16 mouse cellular contexts compared by ENCODE assay signal in the genomic region with DNA sequence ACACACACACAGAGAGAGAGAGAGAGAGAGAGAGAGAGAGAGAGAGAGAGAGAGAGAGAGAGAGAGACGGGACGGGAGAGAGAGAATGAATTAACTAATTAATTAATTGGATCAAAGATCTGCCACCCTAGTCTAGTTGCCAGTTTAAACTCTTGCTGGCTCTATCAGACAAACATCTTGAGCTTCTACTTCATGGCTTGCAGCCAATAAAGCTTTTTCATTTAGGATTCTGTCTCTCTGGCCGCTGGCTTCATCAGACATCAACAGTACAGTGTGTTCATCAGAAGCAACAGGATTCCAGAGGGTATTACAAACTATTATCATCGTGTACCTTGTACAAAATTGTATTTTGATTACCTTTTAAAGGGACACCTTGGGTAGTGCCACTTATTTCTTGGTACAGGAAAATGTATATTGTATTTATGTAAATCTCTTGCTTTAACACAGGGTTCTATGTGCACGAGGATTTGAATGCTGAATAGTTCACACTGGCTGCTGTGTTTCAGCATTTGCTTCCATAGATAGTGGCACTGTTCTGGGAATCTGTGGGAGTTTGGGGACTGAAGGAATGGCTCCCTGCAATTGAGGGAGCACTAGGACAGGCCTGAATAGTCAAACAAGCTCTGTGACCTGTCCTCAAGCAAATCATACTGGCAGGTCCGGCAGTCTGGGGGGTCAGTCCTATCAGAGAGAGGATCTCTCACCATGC.
"Had no signal": no experiment of that assay in that cellular context is flagged by ENCODE, and none has a peak within 500 bp of the region (broad histone marks: within the 10 kb centered on the region; RNA-seq: fewer than 3 reads in every experiment).

No protein-coding gene starts in this region.

- H3K27ac ChIP-seq: kidney, embryonic 15.5 days; limb, embryonic 10.5 days; liver, embryonic 15.5 days; macrophage; neural tube, embryonic 12.5 days; stomach, embryonic 15.5 days had no signal

- H3K9me3 ChIP-seq: kidney, embryonic 15.5 days; limb, embryonic 10.5 days; liver, embryonic 15.5 days; neural tube, embryonic 12.5 days; stomach, embryonic 15.5 days had no signal

- H3K36me3 ChIP-seq: kidney, embryonic 15.5 days; limb, embryonic 10.5 days; liver, embryonic 15.5 days; neural tube, embryonic 12.5 days; stomach, embryonic 15.5 days had no signal

- H3K27me3 ChIP-seq: kidney, embryonic 15.5 days; liver, embryonic 15.5 days; megakaryocyte, embryonic 14.5 days; neural tube, embryonic 12.5 days; stomach, embryonic 15.5 days had no signal

- DNase-seq: kidney, adult 2 months; kidney, postnatal 14 days; lung, adult 2 months; lung, postnatal 10 days; right cerebral cortex, postnatal 14 days; thymus, adult 2 months; thymus, postnatal 36 days had no signal

- H3K4me3 ChIP-seq: kidney, embryonic 15.5 days; limb, embryonic 10.5 days; liver, embryonic 15.5 days; megakaryocyte, embryonic 14.5 days; neural tube, embryonic 12.5 days; stomach, embryonic 15.5 days had no signal

- H3K9ac ChIP-seq: kidney, embryonic 15.5 days; liver, embryonic 15.5 days; neural tube, embryonic 12.5 days; stomach, embryonic 15.5 days had no signal

- H3K4me1 ChIP-seq: kidney, embryonic 15.5 days; liver, embryonic 15.5 days; megakaryocyte, embryonic 14.5 days; neural tube, embryonic 12.5 days; stomach, embryonic 15.5 days had no signal

- H3K4me2 ChIP-seq: kidney, embryonic 15.5 days; liver, embryonic 11.5 days; liver, embryonic 15.5 days; midbrain, embryonic 11.5 days; neural tube, embryonic 12.5 days; stomach, embryonic 15.5 days had no signal
